Mouse (Mus musculus): ENCODE measurements around the gene Myo1d.

The Myo1d gene

DNA sequence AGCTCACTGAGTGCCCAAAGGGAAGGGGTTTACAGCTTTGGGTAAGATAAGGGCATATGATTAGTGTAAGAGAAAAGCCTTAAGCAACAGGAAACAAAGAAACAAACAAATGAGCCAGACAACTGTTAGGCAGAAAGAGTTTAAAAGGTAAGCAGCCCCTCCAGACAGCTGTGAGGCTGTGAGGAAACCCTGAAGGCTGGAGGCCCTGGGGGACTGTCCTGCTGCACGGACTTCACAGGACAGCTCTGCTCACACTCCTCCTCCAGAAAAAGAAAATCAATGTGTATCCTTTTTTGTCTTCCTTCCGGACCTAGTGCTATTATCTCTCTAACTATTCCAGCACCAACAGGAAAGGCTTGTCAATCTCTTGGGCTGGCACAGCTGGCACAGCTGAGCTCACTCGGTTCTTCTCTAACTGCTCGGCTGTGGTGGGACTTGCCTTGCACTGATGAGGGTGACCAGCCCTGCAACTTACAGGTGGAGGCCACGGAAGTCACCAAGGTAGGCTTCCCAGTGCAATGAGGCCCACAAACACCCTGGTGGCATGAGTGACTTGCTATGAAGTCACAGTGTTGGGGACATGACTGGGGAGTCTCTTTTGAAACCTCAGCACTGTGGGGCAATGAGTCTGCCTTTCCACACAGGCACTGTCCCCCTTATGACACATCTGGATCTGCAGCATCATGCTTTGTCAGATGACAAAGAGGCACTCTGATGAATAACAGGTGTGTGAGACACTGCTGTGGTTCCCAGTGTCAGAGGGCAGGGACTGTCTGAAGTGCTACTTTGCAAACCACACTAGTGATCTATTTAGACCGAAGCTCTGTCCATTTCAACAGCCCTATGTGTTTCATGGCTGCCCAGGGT lies 275.1 kb downstream of the Myo1d start:
- DNase-seq (ENCODE audit: low spot score): no peak

DNA sequence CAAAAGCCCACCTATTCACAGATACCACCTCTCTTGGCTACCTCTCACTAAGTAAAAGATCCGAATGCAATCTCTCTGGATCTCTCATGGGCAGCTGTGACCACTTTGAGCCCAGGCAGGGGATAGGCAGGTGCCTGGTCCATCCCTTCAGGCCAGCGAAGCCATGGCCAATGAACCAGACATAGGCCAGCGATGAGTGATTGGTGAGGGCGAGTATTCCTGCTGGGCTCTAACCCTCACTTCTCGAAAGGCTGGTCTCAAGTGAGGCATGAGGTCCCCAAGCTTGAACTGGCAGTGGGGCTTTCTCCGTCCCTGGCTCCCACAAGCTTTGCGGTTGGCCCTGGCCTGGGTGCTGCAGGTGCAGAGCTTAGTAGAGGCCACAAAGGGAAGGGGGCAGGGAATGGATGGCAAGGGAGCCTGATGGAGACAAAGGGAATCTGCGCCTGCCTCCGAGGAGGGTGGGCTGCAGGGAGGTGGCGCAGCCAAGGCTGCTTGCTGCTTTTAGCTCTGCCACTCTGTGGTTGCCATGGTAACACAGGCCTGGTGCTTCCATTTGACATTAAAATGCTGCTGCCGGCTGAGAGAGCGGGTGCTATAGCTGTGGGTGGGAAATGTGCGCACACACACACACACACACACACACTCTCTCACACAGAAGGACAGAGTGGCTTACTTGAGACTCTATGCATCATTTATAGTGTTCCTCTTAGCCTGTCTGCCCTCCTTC lies 275.9 kb downstream of the Myo1d start:
- peak; percentile 63 for DNase-seq (ENCODE audit: low spot score)

DNA sequence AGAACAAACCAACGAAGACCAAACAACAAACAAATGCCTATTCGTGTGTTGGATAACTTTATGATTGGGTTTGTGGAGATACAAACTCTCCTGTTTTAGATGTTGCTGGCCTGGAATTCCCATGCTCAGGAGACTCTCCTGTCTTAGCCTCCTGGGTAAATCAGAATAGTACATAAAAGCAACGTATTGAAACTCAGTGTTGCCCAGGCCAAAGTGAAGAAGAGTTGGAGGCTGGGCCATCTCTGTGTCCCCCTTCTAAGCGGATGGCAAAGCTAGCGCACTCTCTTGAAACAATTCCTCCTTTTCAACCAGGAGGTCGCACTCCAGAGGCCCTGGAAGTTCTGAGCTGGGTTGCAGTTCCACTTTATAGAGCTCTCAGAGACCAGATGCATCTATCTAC lies 276.5 kb downstream of the Myo1d start:
- no peak for DNase-seq (ENCODE audit: low spot score)

DNA sequence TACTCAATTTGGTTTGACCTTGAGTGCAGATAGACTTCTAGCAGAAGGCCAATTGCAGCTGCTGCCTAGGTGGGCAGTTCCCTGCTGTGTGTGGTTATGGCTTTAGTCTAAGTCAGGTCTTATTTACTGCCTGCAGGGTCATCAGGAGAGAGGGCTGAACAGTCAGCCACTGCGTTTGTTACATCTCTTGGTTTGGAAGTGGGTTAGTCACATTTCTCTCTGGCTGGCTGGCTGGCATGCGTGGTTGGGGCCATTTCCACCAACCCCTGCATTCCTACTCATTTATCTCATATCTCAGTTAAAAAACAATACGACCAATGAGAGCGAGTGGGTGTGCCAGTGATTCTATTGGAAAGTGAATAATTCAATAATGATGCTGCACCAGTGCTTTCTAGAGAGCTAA lies 280.3 kb downstream of the Myo1d start:
- DNase-seq (ENCODE audit: low spot score): no peak

DNA sequence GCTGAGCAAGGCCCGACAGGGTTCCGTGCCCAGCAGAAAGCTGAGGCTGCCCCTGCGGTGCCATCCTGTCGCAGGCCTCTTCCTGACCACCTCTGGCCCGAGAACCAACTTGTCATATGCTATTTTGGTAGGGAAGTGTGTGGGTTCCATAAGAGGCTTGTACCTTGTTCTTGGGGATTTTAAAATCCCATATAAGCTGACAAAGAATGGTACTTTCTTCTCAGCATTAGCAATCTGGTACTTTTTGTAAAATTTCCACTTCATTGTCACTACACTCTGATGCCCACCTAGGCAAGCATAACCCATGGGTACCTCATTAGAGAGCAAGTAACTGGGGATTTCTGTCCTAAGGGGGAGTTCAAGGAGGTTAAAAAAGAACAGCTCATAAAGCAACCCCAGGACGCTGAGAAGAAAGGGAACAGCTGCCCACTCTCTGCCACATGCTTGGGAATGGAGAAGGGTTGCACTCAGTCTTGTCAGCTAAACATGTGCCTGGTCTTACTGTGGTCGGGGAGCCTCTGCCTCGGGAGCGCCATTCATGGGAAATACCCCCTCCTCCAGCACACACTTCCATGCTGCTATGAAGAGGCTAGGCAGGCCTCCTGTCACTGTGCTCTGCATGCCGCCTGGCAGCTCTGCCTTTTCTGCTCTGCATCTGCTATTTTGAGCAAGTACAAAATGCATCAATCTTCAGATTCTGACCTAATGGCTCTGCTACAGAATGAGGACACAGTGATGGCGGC lies 281.3 kb downstream of the Myo1d start:
- no peak for DNase-seq (ENCODE audit: low spot score)

DNA sequence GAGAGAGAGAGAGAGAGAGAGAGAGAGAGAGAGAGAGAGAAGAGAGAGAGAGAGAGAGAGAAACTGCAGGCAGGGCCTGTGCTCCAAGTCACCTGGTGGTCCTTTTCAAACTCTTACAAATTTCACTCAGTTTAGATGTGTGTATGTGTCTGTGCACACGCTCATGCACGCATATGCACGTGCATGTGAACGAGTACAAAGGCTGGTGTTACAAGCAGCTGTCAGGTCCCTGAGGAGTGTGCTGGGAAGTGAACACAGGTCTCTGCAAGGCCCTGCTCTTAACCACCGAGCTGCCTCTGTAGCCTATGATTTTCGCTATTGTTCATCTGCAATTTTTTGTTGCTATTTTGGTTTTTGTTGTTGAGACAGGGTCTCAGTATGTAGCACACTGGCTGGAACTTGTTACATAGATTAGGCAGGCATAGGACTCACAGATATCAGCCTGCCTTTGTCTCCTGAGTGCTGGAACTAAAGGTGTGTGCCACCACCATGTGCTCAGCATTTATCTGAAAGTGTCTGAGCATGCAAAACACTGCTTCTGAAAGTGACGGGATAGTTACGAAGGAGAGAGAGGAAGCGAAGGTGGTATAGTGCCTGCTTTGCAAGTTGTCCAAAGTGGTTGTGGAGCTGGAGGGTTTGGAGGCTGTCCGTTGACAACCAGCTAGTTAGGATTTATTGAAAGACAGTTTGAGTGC lies 282.5 kb downstream of the Myo1d start:
- DNase-seq (ENCODE audit: low spot score): no peak

DNA sequence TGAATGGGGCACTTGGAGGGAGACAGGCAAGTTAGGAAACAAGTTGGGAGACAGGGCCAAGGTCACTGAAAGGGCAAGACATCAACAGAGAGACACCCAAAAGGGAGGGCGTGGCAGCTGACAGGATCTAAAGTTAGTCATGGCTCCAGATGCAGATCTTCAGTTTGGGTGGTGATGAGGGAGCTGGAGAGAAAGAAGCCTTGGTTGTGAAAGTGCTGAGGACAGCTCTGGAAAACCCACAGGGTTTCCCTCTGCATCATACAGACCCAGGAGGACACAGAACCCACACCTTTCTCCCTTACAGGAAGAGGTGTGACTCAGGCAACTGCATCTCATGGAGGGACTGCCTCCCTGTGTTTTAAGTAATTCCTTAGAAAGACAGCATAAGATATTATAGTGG lies 283.2 kb downstream of the Myo1d start:
- DNase-seq (ENCODE audit: low spot score): no peak

DNA sequence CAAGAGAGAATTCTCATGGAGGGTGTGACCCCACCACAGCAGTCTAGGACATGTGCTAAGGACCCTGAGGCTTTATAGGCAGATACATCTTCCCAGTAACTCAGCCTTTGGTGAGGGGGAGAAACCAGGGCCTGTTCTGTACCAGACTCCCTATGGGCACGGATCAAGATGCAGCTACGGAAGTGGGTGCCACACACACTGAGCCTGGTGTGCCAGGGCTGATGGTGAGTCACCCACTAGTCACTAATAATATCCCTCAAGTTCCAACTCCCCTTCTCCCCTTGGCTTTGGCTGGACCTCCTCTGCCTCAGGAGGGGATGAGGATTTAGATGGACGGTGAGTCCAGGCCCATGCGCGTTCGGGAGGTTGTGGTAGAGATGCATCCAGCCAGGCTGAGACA lies 283.9 kb downstream of the Myo1d start:
- no peak for DNase-seq (ENCODE audit: low spot score)

DNA sequence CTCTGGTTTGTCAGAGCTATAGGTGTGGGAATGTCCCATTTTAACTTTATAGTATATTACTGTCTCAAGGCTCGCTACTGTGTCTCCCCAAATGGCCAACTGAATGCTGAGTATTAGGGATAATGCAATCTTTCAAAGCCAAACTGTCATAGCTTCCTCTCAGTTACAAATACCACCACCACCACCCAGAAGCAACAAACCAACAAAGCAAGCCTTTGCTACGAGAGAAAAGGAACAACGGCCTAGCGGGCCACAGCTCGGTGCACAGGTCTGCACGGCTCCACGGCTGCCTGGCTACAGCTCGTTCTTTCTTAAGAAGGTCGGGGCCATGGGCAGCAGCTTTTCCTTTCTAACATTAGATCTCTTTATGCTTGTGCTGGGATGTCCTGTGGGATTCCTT lies 285.0 kb downstream of the Myo1d start:
- DNase-seq (ENCODE audit: low spot score): no peak

DNA sequence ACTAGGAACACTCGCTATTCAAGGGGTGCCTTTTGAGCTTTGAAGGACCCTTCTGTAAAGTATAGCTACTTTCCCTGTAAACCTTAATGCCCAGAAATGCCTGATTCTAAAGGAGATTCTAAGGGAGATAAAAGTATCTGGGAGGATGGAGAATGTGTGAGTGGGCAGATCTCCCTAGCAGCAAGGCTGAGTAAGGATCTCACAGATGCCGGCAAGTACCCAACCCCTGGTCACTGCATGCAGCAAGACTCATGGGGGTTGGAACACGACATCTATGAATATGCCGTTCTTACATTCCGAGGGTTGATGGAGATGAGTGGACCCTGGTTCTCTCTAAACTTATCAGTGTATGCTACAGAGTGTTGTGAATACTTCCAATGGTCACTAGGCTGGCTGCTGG lies 286.6 kb downstream of the Myo1d start:
- DNase-seq (ENCODE audit: low spot score): no peak

DNA sequence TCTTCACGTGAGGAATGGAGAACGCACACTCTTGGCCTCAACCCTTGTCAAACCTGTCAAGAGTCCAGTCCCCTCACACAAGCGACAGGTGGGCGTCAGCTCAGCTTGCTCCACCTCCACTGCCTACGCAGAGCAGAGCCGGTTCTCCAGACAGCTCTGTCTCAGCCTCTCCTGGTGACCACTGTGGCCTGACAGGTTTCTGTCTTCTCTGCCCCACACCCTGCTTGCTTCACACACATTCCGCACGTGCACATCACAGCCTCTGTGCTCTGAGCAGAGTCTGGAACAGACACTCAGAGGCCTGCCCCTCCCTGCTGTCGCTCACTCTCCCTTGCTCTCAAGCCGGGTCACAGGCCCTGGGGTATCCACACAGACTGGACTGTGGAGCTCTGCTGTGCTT lies 289.0 kb downstream of the Myo1d start:
- no peak for DNase-seq (ENCODE audit: low spot score)

DNA sequence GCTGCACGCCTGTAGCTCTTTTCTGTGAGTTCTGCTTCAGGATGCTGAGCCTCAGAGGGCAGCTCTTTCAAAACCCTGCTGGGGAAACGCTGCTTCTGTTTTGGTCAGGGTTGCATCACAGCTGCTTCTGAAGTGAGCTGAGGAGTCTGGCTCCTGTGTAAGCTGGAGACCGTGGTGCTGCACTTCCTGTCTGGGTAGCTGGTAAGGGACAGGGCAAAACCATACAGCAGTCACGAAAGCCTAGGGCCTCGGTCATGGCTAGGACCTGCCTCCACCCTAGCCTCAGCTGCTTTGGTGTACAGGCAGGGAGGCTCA lies 290.0 kb downstream of the Myo1d start:
- DNase-seq (ENCODE audit: low spot score): peak; percentile 34

DNA sequence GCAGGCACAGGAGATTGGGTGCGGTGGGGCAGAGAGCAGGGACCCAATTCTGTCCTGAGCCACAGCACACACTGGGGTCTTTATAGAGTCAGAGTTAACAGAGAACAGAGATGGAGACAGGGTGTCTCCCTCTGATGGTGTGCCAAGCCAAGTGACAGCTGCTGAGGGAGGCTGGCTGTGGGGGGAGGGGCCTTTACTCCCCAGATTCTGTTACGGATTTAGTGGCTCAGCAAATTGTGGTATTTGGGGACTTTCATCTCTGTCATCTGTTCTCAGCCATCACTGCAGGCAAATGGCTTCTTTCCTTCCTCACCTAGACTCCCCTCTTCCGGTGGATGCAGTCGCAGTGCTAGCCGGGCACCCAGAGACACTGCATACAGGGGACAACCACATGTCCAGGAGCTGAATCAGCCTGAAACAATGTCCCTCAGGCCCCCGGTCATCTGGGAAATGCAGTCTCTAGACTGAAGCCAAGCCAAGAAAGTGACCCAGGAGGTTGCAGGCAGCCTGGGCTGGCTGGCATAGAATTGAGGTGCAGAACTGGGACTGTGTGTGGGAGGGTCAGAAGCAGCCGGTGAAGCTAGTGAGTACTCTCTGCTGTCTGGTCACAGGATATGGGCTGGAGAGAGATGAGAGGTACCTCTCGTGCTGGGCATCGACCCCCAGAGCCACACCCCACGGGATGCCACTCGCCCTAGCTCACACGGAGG lies 290.5 kb downstream of the Myo1d start:
- no peak for DNase-seq (ENCODE audit: low spot score)

DNA sequence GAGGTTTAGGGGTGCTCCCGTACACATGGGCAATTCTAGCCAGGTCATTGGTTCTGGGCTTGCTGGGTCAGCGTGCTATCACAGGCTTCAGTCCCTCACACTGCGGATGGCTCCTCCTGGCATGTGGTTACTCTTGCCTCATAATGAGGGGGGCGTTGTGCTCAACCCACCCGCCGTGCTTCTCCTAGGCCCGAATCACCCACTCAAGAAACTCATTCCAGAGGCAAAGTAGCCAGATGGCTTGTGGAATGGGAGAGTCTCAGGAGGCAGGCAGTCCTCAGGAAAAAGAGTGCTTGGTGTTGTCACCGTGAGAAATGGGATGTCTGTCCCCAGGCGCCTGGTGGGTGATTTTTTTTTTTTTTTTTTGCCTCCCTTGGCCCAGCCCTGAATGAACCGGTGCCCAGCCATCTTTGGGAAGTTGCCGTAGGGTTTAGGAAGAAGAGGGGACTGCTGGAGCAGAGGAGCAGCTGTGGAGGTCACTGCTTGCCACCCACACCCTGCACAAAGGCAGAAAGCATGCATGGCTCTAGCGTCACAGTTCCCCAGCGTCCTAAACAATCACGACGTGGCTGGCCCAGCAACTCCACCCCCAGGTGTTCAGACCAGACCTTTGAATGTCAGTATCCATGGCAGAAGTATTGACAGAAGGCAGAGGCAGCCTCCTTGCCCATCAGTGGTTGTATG lies 291.8 kb downstream of the Myo1d start:
- DNase-seq (ENCODE audit: low spot score): no peak

DNA sequence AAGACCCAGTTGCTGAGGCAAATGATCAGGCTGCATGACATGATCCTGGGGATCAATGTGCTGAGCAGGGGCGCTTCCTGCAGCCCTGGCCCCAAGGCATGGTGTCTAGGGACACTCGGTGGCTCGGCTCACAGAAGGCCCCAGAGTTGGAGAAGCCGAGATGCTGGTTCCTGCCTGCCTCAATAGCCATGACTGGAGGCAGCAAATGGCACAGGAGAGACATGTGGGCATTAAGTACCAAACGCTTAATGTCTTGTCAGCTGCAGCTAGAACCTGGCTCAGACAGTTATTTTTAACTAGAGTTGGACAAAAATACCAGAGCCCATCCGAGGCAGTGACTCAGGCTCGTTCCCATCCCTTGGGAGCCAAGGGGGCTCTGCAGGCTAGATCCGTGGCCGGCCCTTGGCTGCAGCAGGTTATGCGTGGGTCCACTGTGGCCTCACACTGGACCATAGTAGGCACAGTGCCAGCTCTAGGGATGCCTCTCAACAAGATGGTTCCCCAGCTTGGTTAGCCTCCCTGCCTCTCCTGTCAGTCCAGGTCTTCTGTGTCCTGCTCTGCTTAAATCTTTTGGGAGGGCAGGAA lies 294.1 kb downstream of the Myo1d start:
- DNase-seq (ENCODE audit: low spot score): peak; percentile 62

DNA sequence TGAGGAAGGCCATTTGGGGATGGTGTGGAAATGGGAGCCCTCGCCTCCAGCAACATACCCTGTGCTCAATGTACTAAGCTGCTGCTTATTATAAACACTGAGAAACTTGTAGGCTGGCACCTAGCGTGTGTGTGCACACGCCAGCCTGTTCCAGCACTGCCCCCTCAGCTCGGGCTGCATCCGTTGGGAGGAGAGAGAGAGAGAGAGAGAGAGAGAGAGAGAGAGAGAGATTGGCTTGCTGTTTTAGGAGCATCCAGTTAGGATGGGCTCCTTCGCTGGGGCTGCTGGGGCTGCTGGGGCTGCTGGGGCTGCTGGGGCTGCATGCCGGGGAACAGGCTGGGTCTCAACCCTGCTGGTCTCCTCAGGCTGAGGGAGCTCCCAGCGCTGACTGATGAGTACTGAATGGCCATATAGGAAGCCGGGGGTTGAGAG lies 294.7 kb downstream of the Myo1d start:
- peak; percentile 31 for DNase-seq (ENCODE audit: low spot score)

DNA sequence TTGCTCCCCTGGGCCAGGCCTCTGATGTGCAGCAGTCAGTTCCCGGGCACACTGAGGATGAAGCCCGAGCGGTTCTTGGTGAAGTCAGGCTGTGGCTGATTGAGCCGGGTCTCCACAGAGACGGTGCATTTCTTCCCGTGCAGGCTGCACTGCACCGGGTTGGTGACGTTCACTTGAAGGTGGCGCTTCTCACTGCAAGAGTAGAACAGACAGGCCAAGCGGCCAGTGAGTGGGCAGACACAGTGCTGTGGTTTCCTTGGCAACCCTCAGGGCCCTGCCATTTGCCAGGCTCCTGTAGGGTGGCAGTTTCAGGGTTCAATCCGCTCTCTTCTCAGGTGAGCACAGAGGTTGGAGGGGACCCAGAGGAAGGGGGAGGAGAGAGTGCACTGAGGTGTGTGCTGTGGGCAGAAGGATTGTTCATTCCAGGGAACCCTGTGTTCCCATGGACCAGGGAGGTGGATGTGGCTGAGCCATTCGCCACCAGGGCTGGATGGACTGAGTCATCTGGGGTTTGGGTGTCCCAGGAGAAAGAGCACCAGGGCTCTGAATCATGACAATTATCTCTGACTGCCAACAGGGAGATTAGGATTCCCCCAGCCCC lies 295.5 kb downstream of the Myo1d start:
- DNase-seq (ENCODE audit: low spot score): peak; percentile 88

DNA sequence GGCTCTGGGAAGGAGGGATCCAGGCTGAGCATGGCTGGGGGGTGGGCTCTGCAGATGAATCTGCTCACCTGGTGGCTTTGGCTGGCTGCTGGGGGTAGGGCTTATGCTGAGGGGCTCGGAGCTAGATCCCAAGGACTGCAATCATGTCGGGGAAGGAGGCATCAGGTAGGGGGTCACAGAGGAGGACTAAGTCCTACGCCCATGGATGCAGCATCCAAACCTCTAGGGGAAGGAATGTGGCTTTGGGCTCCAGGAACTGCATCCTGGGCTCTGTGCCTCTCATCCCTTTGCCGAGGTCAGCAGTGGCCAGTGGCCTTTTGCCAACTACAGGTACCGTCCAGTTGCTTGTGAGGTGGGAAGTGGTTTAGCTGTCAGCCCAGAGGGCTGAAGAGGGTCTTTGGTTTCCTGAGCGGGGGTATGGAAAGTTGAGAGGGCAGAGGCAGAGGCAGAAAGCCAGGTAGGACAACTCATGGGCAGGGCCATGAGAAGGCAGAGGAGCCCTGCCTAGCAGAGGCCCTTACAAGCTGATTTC lies 296.2 kb downstream of the Myo1d start:
- DNase-seq (ENCODE audit: low spot score): no peak

DNA sequence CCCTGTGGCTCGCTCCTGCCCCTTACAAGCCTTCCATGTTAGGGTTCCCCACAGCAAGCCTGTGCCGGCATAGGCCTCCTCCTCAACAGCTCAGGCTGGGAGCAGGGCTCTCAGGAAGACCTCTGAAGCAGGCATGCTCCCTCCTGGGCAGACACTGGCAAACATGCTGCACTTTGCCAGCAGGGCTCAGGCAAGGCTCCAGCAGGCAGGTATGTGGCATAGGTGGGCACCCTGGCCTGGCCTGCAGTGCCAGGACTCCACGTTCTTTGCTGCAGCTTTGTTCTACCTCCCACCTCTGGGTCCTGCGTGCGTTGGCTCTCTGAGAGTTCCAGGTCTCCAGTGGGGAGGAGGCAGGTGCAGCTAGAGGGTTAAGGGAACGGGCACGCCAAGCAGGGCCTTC lies 296.9 kb downstream of the Myo1d start:
- no peak for DNase-seq (ENCODE audit: low spot score)

DNA sequence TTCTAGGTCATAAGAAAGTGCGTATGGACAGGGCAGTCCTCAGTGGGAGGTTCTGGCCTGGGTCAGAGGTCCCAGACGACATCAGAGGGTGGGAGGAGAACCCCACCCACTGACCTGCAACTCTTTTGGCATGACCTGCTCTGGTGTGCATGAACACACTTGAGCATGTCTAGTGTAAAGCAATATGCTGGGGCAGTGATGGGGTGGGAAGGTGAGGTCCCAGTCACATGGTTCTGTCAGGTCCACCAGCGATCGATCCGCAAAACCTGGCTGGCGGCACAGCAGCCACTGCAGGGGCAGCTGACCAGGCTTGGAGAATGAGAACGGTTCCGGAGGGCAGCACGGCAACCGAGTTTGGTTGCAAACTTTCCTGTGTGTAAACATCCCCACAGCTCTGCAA lies 297.5 kb downstream of the Myo1d start:
- no peak for DNase-seq (ENCODE audit: low spot score)
